Mouse (Mus musculus) ES-E14 (cell line): ENCODE results near the gene Chrna9. TPM values are rescaled to one million over a fixed set of nuclear protein-coding genes. Genes with fewer than 3 reads are reported as not detected.
A peak's percentile ranks its signal among the peaks of the same experiment; 100 is the strongest.

Experiments
- DNase-seq: peaks from one replicate; pipeline ENCODE4 v3.0.0-alpha.2; 2013; ENCODE audit warnings: low read depth, low spot score
- H3K27ac ChIP-seq: 2 replicates; pipeline ENCODE4 v1.5.1; 2012; ENCODE audit warnings: low read depth, mild to moderate bottlenecking, low read length, moderate library complexity, mixed read lengths; ENCODE audit not compliant: poor library complexity, insufficient read depth, severe bottlenecking
- H3K36me3 ChIP-seq: 2 replicates; pipeline ENCODE4 v1.6.1; 2012; ENCODE audit warnings: mild to moderate bottlenecking, low read length, moderate library complexity, mixed read lengths; ENCODE audit not compliant: control insufficient read depth, poor library complexity, insufficient read depth, severe bottlenecking
- H3K4me1 ChIP-seq, 2 experiments: fragments of 150-350 bp in 1 of 2; sonication (generic) in 1 of 2; 2 replicates each; pipeline ENCODE4 v1.6.1; 2012; ENCODE audit warnings: low read length in 2 of 2, mild to moderate bottlenecking in 1 of 2, mixed read lengths in 1 of 2; ENCODE audit not compliant: control insufficient read depth in 2 of 2, insufficient read depth in 2 of 2, poor library complexity in 1 of 2
- H3K4me3 ChIP-seq, 2 experiments: fragments of 150-350 bp in 1 of 2; sonication (generic) in 1 of 2; 2 replicates each; pipeline ENCODE4 v1.5.1; 2012; ENCODE audit warnings: low read length in 2 of 2, low read depth in 1 of 2, mild to moderate bottlenecking in 1 of 2, mixed read lengths in 1 of 2; ENCODE audit not compliant: insufficient read depth in 1 of 2, poor library complexity in 1 of 2, severe bottlenecking in 1 of 2
- H3K9ac ChIP-seq: 2 replicates; pipeline ENCODE4 v1.6.1; 2012; ENCODE audit warnings: low read depth, mild to moderate bottlenecking, low read length, mixed read lengths; ENCODE audit not compliant: poor library complexity, insufficient read depth, severe bottlenecking
- H3K9me3 ChIP-seq: fragments of 150-350 bp; sonication (generic); 2 replicates; pipeline ENCODE4 v1.6.1; 2012; ENCODE audit warnings: low read depth, mild to moderate bottlenecking, low read length; ENCODE audit not compliant: control insufficient read depth, insufficient read depth
- CHD2 ChIP-seq: IDR thresholded peaks from 2 replicates; pipeline ENCODE4 v1.6.1; 2014; ENCODE audit warnings: mild to moderate bottlenecking, low read depth, low read length, inconsistent platforms
- HCFC1 ChIP-seq: IDR thresholded peaks from 2 replicates; pipeline ENCODE4 v1.6.1; 2012; ENCODE audit warnings: low read length, inconsistent platforms, borderline replicate concordance; ENCODE audit not compliant: insufficient read depth
- MAFK ChIP-seq: IDR thresholded peaks from 2 replicates; pipeline ENCODE4 v1.6.1; 2014; ENCODE audit warnings: mild to moderate bottlenecking, low read depth, low read length, inconsistent platforms; ENCODE audit not compliant: insufficient read depth
- ZC3H11A ChIP-seq: IDR thresholded peaks from 2 replicates; pipeline ENCODE4 v1.6.1; 2012; ENCODE audit warnings: low read depth, mild to moderate bottlenecking, inconsistent platforms, low read length, borderline replicate concordance
- ZNF384 ChIP-seq: IDR thresholded peaks from 2 replicates; pipeline ENCODE4 v1.6.1; 2012; ENCODE audit warnings: low read depth, low read length, inconsistent platforms
- in situ Hi-C, 2 experiments: fragments of 600-800 bp; cut with MboI; formaldehyde crosslinking; loops; one replicate each; pipeline ENCODE4 v1.15.1; 2025; ENCODE audit warnings: low sequenced_read_pairs in 2 of 2, inconsistent platforms in 1 of 2; ENCODE audit not compliant: unreplicated experiment in 2 of 2
- total RNA-seq: library from RNA; depleted of rRNA; stranded (reverse); fragments of 300-350 nt; gene quantifications from 2 replicates; pipeline ENCODE4 v1.2.3, GENCODE M21; 2012

The Chrna9 gene
- total RNA-seq, 1 experiment, result 11.2 TPM

DNA sequence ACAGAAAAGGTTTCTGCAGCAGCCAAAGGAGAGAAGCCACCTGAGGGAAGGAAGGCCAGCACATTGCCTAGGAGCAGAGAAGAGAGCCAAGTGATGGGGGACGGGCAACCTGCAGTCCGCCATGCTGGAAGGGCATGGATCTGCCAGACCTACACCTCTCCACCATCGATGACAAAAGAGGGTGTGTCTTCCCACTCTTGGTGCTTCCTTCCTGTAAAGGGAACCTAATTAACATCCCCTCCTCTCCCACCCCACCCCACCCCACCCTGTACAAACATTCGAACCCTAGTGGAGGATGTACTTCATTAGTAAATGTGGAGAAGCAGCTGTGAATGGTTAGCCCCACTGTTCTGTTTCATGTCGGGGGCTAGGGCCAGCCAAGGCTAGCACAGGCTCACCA, 22.5 kb upstream of the Chrna9 start:
- H3K27ac ChIP-seq, result no peak overlapping the region
- H3K36me3 ChIP-seq, result no peaks in the 10 kb centered on the region
- DNase-seq, result peak; percentile 30
- H3K4me3 ChIP-seq, result peak overlapping the region; percentile 29 to 34; a peak in 3 of 4 replicates
- peaks cover 0 to 11% of the 10 kb centered on the region in 2 experiments; a peak in 2 of 4 replicates for H3K4me1 ChIP-seq
- H3K9ac ChIP-seq, result no peak overlapping the region
- TF ChIP-seq ZC3H11A, result no peak
- no peak for TF ChIP-seq CHD2
- TF ChIP-seq HCFC1, result no peak
- TF ChIP-seq ZNF384, result no peak
- no peak for TF ChIP-seq MAFK
- H3K9me3 ChIP-seq, result no peaks in the 10 kb centered on the region
- in situ Hi-C loops, result no loop called here

DNA sequence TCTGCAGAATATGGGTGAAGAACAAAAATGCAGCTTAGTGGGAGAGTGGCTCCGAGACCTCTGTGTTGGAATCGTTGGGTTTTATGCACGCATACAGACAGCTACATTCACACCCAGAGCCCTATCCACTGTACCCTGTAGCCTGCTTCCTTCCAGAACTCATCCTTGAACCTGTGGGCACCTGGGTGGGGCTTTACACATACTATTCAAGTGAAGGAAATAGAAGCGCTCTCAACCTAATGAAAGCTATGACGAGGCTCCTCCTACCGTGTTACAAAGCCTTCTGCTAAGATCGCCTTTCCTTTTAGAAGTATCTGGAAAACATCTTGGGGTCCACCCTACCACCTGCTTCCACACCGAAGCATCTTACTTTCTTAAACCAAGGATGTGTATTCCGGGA, 21.6 kb upstream of the Chrna9 start:
- no peaks in the 10 kb centered on the region for H3K9me3 ChIP-seq
- no peak overlapping the region for H3K9ac ChIP-seq
- no peak for TF ChIP-seq ZC3H11A
- TF ChIP-seq MAFK, result no peak
- no peak for TF ChIP-seq CHD2
- no peak for TF ChIP-seq HCFC1
- TF ChIP-seq ZNF384, result no peak
- H3K4me3 ChIP-seq, result no peak overlapping the region
- no peak overlapping the region for H3K27ac ChIP-seq
- peaks cover 0 to 11% of the 10 kb centered on the region in 2 experiments; a peak in 2 of 4 replicates for H3K4me1 ChIP-seq
- DNase-seq, result no peak
- in situ Hi-C loops, result no loop called here
- H3K36me3 ChIP-seq, result no peaks in the 10 kb centered on the region

DNA sequence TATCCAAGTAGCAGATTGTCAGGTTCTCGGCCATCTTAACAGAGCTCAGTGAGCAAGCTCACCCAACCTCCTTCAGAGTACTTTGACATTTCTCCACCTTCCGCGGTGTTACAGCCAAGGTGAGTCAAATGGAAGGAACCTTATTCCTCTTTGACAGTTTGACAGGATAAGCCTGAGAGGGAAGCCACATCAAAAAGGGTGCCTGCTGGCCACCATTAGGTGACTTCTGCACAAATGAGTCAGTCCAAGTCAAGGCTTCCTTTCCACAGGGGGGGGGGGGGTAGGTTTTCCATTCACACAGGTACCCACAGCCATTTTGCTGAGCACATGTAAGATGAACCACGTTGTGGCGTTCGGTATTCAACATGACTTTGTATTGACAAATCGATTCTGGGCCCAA, 20.4 kb upstream of the Chrna9 start:
- in situ Hi-C loops, result no loop called here
- H3K4me3 ChIP-seq, result no peak overlapping the region
- H3K9me3 ChIP-seq, result no peaks in the 10 kb centered on the region
- no peaks in the 10 kb centered on the region for H3K36me3 ChIP-seq
- no peak overlapping the region for H3K9ac ChIP-seq
- TF ChIP-seq MAFK (no peak), ZC3H11A (no peak), ZNF384 (no peak), CHD2 (no peak), HCFC1 (no peak)
- H3K4me1 ChIP-seq, result peaks cover 0 to 13% of the 10 kb centered on the region in 2 experiments; a peak in 2 of 4 replicates
- no peak overlapping the region for H3K27ac ChIP-seq
- no peak for DNase-seq

DNA sequence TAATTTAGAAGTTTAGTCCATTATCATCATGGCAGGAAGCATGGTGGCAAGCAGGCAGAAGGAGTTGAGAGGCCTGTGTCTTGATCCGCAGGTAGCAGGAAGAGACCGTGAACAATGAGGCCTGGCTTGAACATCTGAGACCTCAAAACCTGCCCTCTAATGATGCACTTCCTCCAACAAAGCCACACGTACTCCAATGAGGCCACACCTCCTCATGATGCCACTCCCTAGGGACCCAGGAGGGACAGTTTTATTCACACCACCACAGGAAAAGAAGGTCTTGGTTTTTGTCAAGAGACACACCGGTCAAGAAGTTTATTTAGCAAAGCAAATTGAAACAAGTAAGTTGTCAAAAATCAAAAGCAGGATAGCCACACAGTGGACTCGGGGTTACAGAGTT, 17.8 kb upstream of the Chrna9 start:
- no peak for TF ChIP-seq MAFK
- H3K4me1 ChIP-seq, result peaks cover 0 to 6% of the 10 kb centered on the region in 2 experiments; a peak in 2 of 4 replicates
- in situ Hi-C loops, result no loop called here
- H3K4me3 ChIP-seq, result no peak overlapping the region
- no peak for DNase-seq
- H3K36me3 ChIP-seq, result no peaks in the 10 kb centered on the region
- H3K9me3 ChIP-seq, result no peaks in the 10 kb centered on the region
- H3K27ac ChIP-seq, result no peak overlapping the region
- H3K9ac ChIP-seq, result no peak overlapping the region

DNA sequence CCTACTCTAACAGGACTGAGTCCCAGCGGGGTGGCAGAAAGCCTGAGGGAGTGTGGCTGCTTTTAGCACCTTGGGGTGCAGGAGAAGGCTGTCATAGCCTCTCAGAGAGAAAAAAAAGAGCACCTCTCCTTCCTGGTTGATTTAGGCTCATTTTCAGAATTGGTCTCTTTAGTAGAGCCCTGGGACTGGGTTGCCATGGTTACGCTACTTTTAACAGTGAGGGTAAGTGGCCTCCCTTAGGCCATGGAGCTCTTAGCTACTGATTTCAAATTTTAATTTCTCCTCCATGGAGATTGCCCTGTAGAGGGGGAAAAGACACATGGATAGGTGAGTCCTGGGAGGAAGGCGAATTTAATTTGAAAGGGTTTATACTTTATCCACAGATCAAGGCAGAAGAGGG, 16.1 kb upstream of the Chrna9 start:
- in situ Hi-C loops, result no loop called here
- TF ChIP-seq MAFK, result no peak
- no peak for TF ChIP-seq ZC3H11A
- TF ChIP-seq HCFC1, result no peak
- Histone ChIP-seq H3K9me3 (no peaks in the 10 kb centered on the region), H3K27ac (no peak overlapping the region), H3K9ac (no peak overlapping the region), H3K36me3 (no peaks in the 10 kb centered on the region), H3K4me1 (peaks cover 0 to 3% of the 10 kb centered on the region in 2 experiments; a peak in 1 of 4 replicates), H3K4me3 (no peak overlapping the region)
- DNase-seq, result no peak
